Mouse (Mus musculus): Measurements from ENCODE around the gene Ccdc138.

Ccdc138 gene

DNA sequence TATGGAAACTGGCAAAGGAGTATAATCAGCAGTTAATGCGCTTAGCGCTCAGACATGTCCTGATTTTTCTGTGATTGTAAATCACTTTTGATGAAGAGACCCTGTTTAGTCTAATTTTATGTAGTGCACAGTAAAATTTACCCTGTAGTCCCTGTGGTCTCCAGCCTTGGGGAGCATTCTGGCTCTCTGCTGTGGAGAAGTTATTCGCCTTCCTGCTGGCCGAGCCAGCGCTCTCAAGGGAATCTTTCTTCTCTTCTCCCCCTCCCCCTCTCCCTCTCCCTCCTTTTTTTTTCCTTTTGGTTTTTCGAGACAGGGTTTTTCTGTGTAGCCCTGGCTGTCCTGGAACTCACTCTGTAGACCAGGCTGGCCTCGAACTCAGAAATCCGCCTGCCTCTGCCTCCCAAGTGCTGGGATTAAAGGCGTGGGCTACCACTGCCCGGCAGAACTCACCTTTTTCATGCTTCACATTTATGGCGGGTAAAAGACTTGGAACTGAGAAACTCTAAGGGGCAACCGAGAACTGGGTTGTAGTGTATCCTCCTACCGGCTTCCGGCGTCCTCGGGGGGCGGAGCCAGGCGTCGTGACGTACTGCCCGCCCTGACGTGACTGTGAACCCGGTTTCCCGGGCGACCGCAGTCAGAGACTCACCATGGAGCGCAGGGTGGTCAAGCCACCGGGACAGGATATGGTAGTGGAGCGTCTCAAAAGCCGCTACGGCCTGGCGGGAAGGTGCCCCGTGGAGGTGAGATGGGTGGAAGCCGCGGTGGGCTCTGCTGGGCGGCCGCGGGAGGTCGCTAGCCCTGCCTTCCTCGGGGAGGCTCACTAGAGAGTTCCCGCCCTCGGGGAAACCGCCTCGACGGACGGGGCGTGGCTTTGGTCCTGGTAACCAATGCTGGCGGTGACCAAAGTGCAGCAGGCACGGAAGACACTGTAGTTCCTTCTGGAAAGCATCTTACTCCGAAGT lies at the start of gene Ccdc138:
TSS of gene Ccdc138 (plus strand) at position 629 of the 965 bp plus-strand sequence.
- in situ Hi-C loops (cut with MboI, MseI), result no loop called here

DNA sequence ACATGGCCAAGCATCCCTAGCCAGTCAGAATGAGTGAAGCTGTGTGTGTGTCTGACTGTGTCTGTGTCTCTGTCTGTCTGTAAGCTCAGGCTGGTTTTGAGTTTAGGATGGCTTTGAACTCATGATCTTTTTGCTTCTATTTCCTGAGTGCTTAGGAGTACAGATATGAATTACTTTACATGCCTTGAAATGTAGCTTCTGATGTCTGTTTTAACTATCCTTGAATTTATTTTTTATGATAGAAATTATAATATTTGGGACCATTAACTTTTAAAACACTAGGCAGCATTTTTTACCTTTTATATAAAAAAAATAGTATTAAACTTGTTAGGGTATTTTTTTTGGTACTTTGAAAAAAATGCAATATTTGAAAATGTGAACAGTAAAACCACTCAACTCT lies 46.2 kb upstream of the Ccdc138 start:
- in situ Hi-C loops (cut with MboI, MseI), result loop anchor here (25.0 kb wide), 2 partner anchors 939 to 1436 kb away; partner anchors contain the start of gene Dnajb12

DNA sequence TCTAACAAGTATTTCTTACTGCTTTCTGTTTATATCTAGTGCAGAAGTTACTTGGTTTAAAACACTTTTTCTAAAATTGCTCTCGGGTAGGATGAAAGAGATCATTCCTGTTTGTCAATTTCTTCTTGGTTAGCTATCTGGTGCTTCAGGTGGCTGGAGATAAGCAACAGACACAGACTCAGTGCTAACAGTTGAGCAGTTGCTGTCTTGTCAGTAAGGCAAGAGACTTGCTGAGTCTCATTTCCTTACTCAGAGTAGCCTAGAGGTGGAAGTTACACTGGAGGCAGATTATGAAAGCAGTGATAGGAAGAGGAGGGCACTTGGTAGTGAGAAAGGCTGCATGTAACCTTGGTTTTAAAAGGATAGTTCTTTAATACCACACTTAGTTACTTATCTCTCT lies 45.6 kb upstream of the Ccdc138 start:
- in situ Hi-C loops (cut with MboI, MseI), result loop anchor here (25.0 kb wide), 2 partner anchors 940 to 1435 kb away; partner anchors contain the start of gene Dnajb12

DNA sequence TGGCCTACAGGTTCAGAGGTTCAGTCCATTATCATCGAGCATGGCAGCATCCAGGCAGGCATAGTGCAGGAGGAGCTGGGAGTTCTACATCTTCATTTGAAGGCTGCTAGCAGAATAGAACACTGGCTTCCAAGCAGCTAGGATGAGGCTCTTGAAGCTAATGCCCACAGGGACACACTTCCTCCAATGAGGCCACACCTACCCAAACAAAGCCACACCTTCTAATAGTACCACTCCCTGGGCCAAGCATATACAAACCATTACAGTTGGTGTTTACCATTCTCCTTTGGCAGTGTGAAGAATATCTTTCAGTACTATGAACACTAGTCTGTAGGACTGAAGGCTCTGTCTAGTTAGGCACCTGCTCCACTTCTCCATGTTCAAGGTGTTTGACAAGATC lies 37.9 kb upstream of the Ccdc138 start:
- in situ Hi-C loops (cut with MboI, MseI), result loop anchor here (25.0 kb wide), 2 partner anchors 948 to 1427 kb away; partner anchors contain the start of gene Dnajb12

- in situ Hi-C loops (cut with MboI, MseI), result no loop called here
These were observed 20.5 kb upstream of the Ccdc138 start for GRCm38 (mm10) chr10:58477086-58477755.

DNA sequence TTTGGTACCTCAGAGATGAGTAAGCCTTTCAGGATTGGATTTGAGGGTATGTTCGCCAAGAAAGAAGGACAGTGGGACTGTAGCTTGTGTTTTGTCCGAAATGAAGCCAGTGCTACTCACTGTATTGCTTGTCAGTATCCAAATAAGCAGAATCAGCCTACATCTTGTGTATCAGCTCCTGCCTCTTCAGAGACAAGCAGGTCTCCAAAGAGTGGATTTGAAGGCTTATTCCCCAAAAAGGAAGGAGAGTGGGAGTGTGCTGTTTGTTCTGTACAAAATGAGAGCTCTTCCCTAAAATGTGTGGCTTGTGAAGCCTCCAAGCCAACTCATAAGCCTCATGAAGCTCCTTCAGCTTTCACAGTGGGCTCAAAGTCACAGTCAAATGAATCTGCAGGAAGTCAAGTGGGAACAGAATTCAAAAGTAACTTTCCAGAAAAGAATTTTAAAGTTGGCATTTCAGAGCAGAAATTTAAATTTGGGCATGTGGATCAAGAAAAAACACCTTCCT lies 19.6 kb upstream of the Ccdc138 start:
- in situ Hi-C loops (cut with MboI, MseI), result no loop called here

DNA sequence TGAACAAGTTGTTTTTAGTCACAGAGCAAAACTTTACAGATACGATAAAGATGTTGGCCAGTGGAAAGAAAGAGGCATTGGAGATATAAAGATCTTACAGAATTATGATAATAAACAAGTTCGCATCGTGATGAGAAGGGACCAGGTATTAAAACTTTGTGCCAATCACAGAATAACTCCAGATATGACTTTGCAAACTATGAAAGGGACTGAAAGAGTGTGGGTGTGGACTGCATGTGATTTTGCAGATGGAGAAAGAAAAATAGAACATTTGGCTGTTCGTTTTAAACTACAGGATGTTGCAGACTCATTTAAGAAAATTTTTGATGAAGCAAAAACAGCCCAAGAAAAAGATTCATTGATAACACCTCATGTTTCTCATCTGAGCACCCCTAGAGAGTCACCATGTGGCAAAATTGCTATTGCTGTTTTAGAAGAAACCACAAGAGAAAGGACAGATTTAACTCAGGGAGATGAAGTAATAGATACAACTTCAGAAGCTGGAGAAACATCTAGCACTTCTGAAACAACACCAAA lies 17.7 kb upstream of the Ccdc138 start:
- in situ Hi-C loops (cut with MboI, MseI), result no loop called here

DNA sequence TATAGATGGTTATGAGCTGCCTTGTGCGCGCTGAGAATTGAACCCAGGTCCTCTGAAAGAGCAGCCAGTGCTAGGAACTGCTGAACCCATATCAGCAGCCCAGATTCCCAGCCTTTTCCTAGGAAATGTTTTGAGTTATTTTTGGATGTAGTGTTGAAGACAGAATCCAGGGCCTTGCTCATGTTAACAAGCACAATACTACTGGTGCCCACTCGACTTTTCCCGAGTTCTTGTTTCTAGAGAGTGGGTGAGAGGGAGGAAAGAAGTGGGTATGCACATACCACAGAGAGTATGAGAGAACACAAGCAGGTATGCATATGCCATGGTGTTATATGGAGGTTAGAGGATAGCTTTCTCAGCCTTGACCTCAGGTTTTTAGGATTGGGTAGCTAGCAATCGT lies 6.7 kb upstream of the Ccdc138 start:
- in situ Hi-C loops (cut with MboI, MseI), result no loop called here

DNA sequence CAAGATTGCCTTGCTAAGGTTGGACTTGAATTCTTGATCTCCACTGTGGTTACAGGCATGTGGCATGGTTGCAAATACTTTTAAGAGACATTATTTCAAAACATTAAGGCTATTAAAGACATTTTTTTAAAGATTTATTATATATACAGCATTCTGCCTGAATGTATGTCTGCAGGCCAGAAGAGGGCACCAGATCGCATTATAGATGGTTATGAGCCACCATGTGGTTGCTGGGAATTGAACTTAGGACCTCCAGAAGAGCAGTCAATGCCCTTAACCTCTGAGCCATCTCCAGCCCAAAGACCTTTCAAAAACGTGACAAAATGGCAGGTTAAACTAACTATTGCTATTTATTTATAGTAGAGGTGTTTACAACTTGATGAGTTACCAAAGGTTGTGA lies 2.1 kb upstream of the Ccdc138 start:
- in situ Hi-C loops (cut with MboI, MseI), result no loop called here

- in situ Hi-C loops (cut with MboI, MseI), result no loop called here
These were observed 1.0 kb upstream of the Ccdc138 start for GRCm38 (mm10) chr10:58496732-58497131.

- in situ Hi-C loops (cut with MboI, MseI), result no loop called here
These were observed 768 bp downstream of the Ccdc138 start for GRCm38 (mm10) chr10:58498516-58498915.

- in situ Hi-C loops (cut with MboI, MseI), result no loop called here
These were observed 31.6 kb downstream of the Ccdc138 start for GRCm38 (mm10) chr10:58529358-58529757.

DNA sequence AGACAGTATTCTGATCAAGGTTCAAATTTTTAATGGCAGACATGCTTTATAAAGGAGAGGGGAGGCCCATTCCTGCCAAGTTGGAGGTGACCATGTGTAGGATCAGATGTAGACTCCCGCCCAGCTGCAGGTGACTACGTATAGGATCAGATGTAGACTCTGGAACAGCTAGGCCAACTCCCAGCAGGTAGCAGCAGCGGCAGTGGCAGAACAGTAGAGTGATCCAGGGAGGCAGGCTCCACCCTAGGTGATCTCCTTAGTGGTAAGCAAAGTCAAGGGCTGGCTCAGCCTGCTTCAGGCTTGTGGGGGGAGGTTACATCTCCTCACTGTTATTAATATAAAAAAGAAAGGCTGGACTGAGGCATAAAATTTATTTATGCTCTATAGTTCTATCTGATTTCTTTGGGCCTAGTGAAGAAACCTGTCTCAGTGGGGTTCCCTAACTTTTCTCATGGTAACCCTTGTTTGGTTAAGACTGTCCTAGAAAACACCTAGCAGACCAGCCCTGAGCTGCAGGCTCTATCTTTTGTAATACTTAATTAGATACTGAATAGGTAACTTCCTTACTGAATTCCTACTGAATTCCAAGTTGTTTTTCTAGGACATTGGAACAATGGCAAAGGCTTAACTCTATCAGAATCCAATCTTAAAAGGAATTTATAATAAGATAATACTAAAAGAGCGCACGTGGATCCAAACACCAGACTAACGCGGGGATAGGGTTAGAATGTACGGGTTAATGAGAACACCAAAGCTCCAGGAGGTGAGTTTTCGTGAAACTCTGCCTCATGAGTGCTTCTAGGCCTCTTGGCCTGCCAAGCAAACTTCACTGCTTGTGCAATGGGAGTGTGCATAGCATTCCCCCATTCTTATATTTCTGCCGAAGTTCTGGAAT lies 33.4 kb downstream of the Ccdc138 start:
- in situ Hi-C loops (cut with MboI, MseI), result loop anchor here (10.0 kb wide), 1 partner anchor 1086 kb away; no protein-coding TSS in a partner anchor

DNA sequence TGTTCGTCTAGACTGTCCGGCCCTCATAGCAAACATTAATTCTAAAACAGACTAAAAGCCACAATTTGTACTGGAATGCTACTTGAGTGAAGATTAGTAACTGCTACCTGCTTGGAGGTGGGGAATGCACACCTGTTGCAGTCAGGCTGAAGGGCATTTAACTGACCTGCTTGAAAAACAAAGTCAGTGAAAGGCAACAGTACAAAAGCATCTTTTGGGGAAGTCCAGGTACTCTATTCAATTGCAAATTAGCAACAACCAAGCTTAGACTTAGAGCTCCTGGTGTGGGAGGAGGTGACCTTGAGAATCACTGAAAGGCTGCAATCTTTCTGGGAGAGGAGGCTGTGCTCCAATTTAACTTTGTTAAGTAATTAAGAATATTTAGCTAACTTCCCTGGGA lies 34.4 kb downstream of the Ccdc138 start:
- in situ Hi-C loops (cut with MboI, MseI), result loop anchor here (10.0 kb wide), 1 partner anchor 1087 kb away; no protein-coding TSS in a partner anchor

- in situ Hi-C loops (cut with MboI, MseI), result loop anchor here (10.0 kb wide), 1 partner anchor 1091 kb away; no protein-coding TSS in a partner anchor
These were observed 38.5 kb downstream of the Ccdc138 start for GRCm38 (mm10) chr10:58536276-58536675.

DNA sequence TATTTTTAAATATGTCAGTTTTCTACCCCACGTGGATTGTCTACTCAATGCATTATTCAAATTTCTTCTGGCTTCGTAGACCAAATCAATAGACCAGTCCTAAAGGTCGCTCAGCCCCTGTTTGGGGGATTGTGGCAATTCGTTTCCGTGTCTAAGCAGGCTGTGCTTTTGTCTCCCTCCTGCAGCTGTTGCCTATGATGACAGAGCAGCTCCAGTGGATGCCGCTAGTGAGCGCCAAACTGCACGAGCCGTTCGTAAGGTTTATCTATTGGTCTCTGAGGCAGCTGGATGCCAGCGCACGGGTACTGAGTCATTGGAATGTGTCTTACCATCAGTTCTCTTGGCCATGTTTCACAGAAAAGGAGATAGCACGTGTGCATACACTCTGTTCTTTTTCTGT lies 42.9 kb downstream of the Ccdc138 start:
- in situ Hi-C loops (cut with MboI, MseI), result no loop called here

GRCm38 (mm10) chr10:58548739-58549138 lies 51.0 kb downstream of the Ccdc138 start:
- in situ Hi-C loops (cut with MboI, MseI), result no loop called here

GRCm38 (mm10) chr10:58554693-58555387 lies 57.1 kb downstream of the Ccdc138 start:
- in situ Hi-C loops (cut with MboI, MseI), result no loop called here

DNA sequence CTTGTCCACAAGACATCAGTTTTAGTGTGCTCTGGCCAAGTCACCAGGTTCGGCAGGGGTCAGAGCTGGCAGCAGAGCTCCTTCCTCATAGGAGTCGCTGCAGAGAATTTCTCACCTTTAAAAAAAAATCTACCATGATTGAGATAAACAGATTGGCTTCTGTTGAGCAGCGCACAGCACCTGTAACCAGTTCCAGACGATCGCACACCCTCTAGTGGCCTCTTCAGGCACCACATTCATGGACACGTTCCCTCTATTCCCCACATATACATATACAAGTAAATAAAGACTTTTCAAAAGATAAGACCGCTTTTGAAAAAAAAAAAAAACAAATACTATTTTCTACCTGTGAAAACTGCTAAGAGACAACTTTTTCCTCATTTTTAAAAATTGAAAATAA lies 61.4 kb downstream of the Ccdc138 start:
- in situ Hi-C loops (cut with MboI, MseI), result no loop called here

DNA sequence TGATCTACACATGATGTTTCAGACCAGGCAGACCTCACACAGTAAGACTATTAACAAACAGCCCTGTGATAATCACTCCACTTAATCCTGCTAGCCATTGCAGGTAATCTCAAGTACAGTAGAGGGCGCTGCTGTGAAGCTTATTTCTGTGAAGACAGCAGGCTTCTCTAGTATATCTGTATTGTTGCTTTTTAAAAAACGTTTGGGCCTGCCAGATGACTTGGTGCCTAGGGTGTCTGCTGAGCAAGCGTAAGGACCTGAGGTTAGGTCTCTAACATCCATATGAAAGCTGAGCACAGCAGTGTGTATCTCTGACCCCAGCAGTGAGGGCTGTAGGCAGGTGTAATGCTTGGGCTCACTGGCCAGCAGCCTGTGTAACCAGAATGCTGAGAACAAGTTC lies 62.2 kb downstream of the Ccdc138 start:
- in situ Hi-C loops (cut with MboI, MseI), result no loop called here
